In the genomic region with DNA sequence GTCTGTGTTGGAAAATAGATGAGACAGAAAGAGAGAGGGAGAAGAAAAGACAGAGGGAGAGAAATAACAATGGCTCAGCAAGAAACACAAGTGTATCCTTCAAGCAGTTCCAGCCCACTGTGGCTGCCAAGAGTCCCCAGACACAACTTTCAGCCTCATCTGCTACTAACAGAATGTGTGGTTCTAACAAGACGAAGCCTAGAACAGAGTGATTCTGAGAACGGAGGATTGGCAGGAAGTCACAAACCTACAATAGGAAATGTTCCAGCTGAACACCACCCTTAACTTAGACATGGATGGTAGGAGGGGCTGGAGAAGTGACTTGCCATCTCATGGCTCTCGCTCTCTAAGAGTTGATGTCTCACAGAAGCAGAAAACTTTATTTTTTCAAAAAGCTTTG, we compare ENCODE assay signal across 27 mouse cellular contexts.
DNase-seq lines count a peak whose midpoint lies in the region; ATAC-seq lines count a peak whose summit lies in the region.
"Had no signal": no experiment of that assay in that cellular context is flagged by ENCODE, and none has a peak within 500 bp of the region (broad histone marks: within the 10 kb centered on the region; RNA-seq: fewer than 3 reads in every experiment).

No protein-coding gene starts in this region.

- no peak overlapping the region for H3K9ac ChIP-seq in midbrain, embryonic 11.5 days (ENCODE audit: low read length)
- H3K9ac ChIP-seq: embryonic facial prominence, embryonic 12.5 days; heart, embryonic 13.5 days; hindbrain, embryonic 14.5 days; liver, embryonic 12.5 days; liver, postnatal 0 days; midbrain, embryonic 13.5 days; stomach, embryonic 15.5 days had no signal

- H3K4me2 ChIP-seq in midbrain, embryonic 11.5 days, result no peak overlapping the region
- H3K4me2 ChIP-seq: embryonic facial prominence, embryonic 12.5 days; heart, embryonic 13.5 days; hindbrain, embryonic 14.5 days; liver, embryonic 12.5 days; midbrain, embryonic 13.5 days; stomach, embryonic 15.5 days had no signal

- DNase-seq in frontal cortex, adult 2 months (ENCODE audit: extremely low spot score in 1 of 2, low spot score in 1 of 2), result peak; percentile 32 to 54
- no peak for DNase-seq in frontal cortex, postnatal 25 days (ENCODE audit: low spot score in 2 of 2)
- DNase-seq in midbrain, embryonic 11.5 days (ENCODE audit: low spot score, missing footprints), result peak; percentile 31
- no peak for DNase-seq in midbrain, embryonic 10.5 days (ENCODE audit: low spot score)
- DNase-seq in layer of hippocampus, adult 18-20 months (ENCODE audit: low spot score in 2 of 2), result peak; percentile 63 to 81
- DNase-seq in telencephalon, adult 2 months (ENCODE audit: low read depth, low spot score), result peak; percentile 53
- DNase-seq in kidney, postnatal 36 days, result no peak
- DNase-seq: adrenal gland, postnatal 10 days; cerebellum, adult 11 months; cerebellum, adult 9-11 months; embryo, embryonic 11 days; gastrocnemius, postnatal 10 days; heart, postnatal 10 days; kidney, adult 11 months; kidney, postnatal 14 days; liver, postnatal 0 days; lung, postnatal 36 days; retina, postnatal 1 day; thymus, postnatal 25 days had no signal

- no peaks in the 10 kb centered on the region for H3K9me3 ChIP-seq in midbrain, embryonic 11.5 days (ENCODE audit: control insufficient read depth, low read length)
- H3K9me3 ChIP-seq in midbrain, embryonic 10.5 days (replicated peaks), result no peaks in the 10 kb centered on the region
- H3K9me3 ChIP-seq: embryonic facial prominence, embryonic 12.5 days; heart, embryonic 13.5 days; liver, embryonic 12.5 days; midbrain, embryonic 13.5 days; stomach, embryonic 15.5 days had no signal

- no peak overlapping the region for H3K27ac ChIP-seq in midbrain, embryonic 11.5 days (ENCODE audit: low read depth, low read length)
- no peak overlapping the region for H3K27ac ChIP-seq in midbrain, embryonic 10.5 days (replicated peaks)
- H3K27ac ChIP-seq: embryonic facial prominence, embryonic 12.5 days; heart, embryonic 13.5 days; hindbrain, embryonic 14.5 days; liver, embryonic 12.5 days; midbrain, embryonic 13.5 days; stomach, embryonic 15.5 days had no signal

- no peaks in the 10 kb centered on the region for H3K27me3 ChIP-seq in midbrain, embryonic 11.5 days (ENCODE audit: control insufficient read depth, insufficient read depth, low read length)
- H3K27me3 ChIP-seq in midbrain, embryonic 10.5 days (ENCODE audit: low read depth, poor library complexity, severe bottlenecking), result no peaks in the 10 kb centered on the region
- H3K27me3 ChIP-seq: embryonic facial prominence, embryonic 12.5 days; heart, embryonic 13.5 days; liver, embryonic 12.5 days; midbrain, embryonic 13.5 days; stomach, embryonic 15.5 days had no signal

- WGBS in midbrain, embryonic 11.5 days, result 91% methylated on average over 3 of the region's 3 CpGs
- 91% methylated on average over 3 of the region's 3 CpGs for WGBS in midbrain, embryonic 10.5 days

- no peak for ATAC-seq in midbrain, embryonic 11.5 days (ENCODE audit: low FRiP score)
- ATAC-seq: forebrain, embryonic 14.5 days; liver, embryonic 12.5 days; liver, postnatal 0 days; midbrain, embryonic 13.5 days had no signal

- H3K36me3 ChIP-seq in midbrain, embryonic 11.5 days (ENCODE audit: control insufficient read depth, insufficient read depth, low read length), result no peaks in the 10 kb centered on the region
- H3K36me3 ChIP-seq in midbrain, embryonic 10.5 days, result no peaks in the 10 kb centered on the region
- H3K36me3 ChIP-seq: embryonic facial prominence, embryonic 12.5 days; G1E; heart, embryonic 13.5 days; liver, embryonic 12.5 days; midbrain, embryonic 13.5 days; stomach, embryonic 15.5 days had no signal

- no peaks in the 10 kb centered on the region for H3K4me1 ChIP-seq in midbrain, embryonic 11.5 days (ENCODE audit: control insufficient read depth, insufficient read depth, low read length)
- H3K4me1 ChIP-seq in midbrain, embryonic 10.5 days, result no peaks in the 10 kb centered on the region
- H3K4me1 ChIP-seq: embryonic facial prominence, embryonic 12.5 days; heart, embryonic 13.5 days; liver, embryonic 12.5 days; midbrain, embryonic 13.5 days; stomach, embryonic 15.5 days had no signal

- no peak overlapping the region for H3K4me3 ChIP-seq in midbrain, embryonic 11.5 days (ENCODE audit: low read depth, low read length)
- H3K4me3 ChIP-seq in midbrain, embryonic 10.5 days, result no peak overlapping the region
- H3K4me3 ChIP-seq: embryonic facial prominence, embryonic 12.5 days; heart, embryonic 13.5 days; liver, embryonic 12.5 days; midbrain, embryonic 13.5 days; stomach, embryonic 15.5 days had no signal

Comparison
In these comparisons a context has a peak if more than half of its experiments do, and no peak if none do; other contexts are left out.
1. DNase-seq: peak in frontal cortex, adult 2 months (2 of 2), midbrain, embryonic 11.5 days (single experiment), layer of hippocampus, adult 18-20 months (2 of 2) and telencephalon, adult 2 months (single experiment); none in frontal cortex, postnatal 25 days (0 of 2), midbrain, embryonic 10.5 days (single experiment) and kidney, postnatal 36 days (0 of 2).